Mouse (Mus musculus): Measurements from ENCODE around the gene Kdelc2.

DNA sequence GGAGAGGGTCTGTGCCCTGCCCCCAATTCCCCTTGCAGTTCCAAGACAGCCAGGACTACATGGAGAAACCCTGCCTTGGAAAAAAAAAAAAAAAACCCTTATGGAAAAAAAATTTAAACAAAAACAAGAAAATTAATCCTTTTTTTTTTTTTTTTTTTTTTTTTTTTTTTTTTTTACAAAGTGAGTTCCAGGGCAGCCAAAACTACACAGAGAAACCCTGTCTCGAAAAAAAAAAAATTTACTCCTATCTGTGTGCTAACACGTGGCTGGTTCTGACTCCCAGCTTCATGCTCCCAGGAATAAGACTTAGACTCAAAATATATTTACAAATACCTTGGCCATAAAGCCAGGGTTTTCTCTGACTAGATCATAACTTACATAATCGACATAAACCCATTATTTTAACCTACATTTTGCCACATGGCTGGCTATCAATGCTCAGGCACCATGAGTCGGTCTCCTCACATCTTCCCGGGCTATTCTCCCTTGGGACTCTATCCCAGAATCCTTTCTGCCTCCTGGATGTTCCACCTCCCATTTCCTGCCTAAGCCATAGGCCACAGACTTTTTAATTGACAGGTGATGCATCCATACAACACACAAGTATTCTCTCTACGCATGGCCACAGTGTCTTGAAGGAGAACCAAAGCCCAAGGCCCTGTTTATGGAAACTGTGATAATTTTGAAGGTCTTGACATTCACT is 20.4 kb downstream of the Kdelc2 start:
- TF ChIP-seq POLR2A (IDR thresholded peaks at IDR 0.05; ENCODE audit: low read depth, low read length) (no peak), CTCF (conservative IDR thresholded peaks at IDR 0.05 in 1 of 2, IDR thresholded peaks at IDR 0.05 in 1 of 2; ENCODE audit: low read depth in 2 of 2, low read length in 2 of 2) (no peak), CHD2 (IDR thresholded peaks at IDR 0.05; ENCODE audit: low read length) (no peak), SIN3A (IDR thresholded peaks at IDR 0.05; ENCODE audit: low read length) (no peak), ETS1 (conservative IDR thresholded peaks at IDR 0.05; ENCODE audit: low read depth, low read length) (no peak), SMC3 (IDR thresholded peaks at IDR 0.05; ENCODE audit: low read depth, low read length) (no peak), MXI1 (IDR thresholded peaks at IDR 0.05; ENCODE audit: low read depth, low read length) (no peak), MAZ (IDR thresholded peaks at IDR 0.05; ENCODE audit: low read depth, low read length) (no peak), JUN (IDR thresholded peaks at IDR 0.05; ENCODE audit: insufficient read depth, low read depth, low read length) (no peak), UBTF (IDR thresholded peaks at IDR 0.05; ENCODE audit: low read depth, low read length) (no peak)
